Mouse (Mus musculus) liver, adult 2 months (tissue): ENCODE results near the gene H2afz.

Experiments used
- CTCF ChIP-seq: fragments of 200-500 bp; IDR thresholded peaks from 2 replicates; pipeline ENCODE4 v1.5.1; 2011; ENCODE audit warnings: low read depth, low read length, control low read depth
- POLR2A ChIP-seq: fragments of 200-500 bp; IDR thresholded peaks from 2 replicates; pipeline ENCODE4 v1.6.1; 2011; ENCODE audit warnings: low read length, control low read depth; ENCODE audit not compliant: insufficient read depth; ENCODE audit errors: extremely low read depth

GRCm38 (mm10) chr3:137838160-137838559 is 26.1 kb upstream of the H2afz start:
- TF ChIP-seq CTCF (no peak), POLR2A (no peak)
